Mouse (Mus musculus) lung, embryonic 16.5 days (tissue): ENCODE results near the gene Ptpn7. TPM values are rescaled to one million over a fixed set of nuclear protein-coding genes. Genes with fewer than 3 reads are reported as not detected.
"Not testable (repeated sequence)": the region's sequence is repeated elsewhere in the genome, so short reads cannot be mapped to it uniquely, and the experiment has no call there.

ENCODE experiments used
- ATAC-seq: fragments of 200-750 bp; cut with Nextera tagmentation; 2 replicates; pipeline ENCODE4 v1.8.0; 2017; ENCODE audit warnings: low read depth, mild to moderate bottlenecking, moderate library complexity
- H3K27ac ChIP-seq: fragments of 300-500 bp; sonication (generic); 2 replicates; pipeline ENCODE4 v1.5.1; 2014; ENCODE audit warnings: mild to moderate bottlenecking, control low read depth, low read length
- H3K27me3 ChIP-seq: fragments of 300-500 bp; sonication (generic); 2 replicates; pipeline ENCODE4 v1.6.1; 2014; ENCODE audit warnings: low read depth, low read length, mixed read lengths; ENCODE audit not compliant: control insufficient read depth, insufficient read depth
- H3K36me3 ChIP-seq: fragments of 300-500 bp; sonication (generic); 2 replicates; pipeline ENCODE4 v1.6.1; 2014; ENCODE audit warnings: low read length; ENCODE audit not compliant: control insufficient read depth, insufficient read depth
- H3K4me1 ChIP-seq: fragments of 300-500 bp; sonication (generic); replicated peaks from 2 replicates; pipeline ENCODE4 v1.6.1; 2014; ENCODE audit warnings: low read length, mixed read lengths; ENCODE audit not compliant: control insufficient read depth, insufficient read depth
- H3K4me2 ChIP-seq: fragments of 300-500 bp; sonication (generic); 2 replicates; pipeline ENCODE4 v1.6.1; 2014; ENCODE audit warnings: low read depth, low read length, control low read depth
- H3K4me3 ChIP-seq: fragments of 300-500 bp; sonication (generic); 2 replicates; pipeline ENCODE4 v1.5.1; 2014; ENCODE audit warnings: mild to moderate bottlenecking, low read length, control low read depth
- H3K9ac ChIP-seq: fragments of 300-500 bp; sonication (generic); 2 replicates; pipeline ENCODE4 v1.6.1; 2014; ENCODE audit warnings: low read length, control low read depth
- H3K9me3 ChIP-seq: fragments of 300-500 bp; sonication (generic); 2 replicates; pipeline ENCODE4 v1.6.1; 2016; ENCODE audit warnings: low read length; ENCODE audit not compliant: control insufficient read depth
- WGBS: fragments of 180-500 bp; shearing (Covaris S2); extraction: QIAGEN DNeasy Blood & Tissue Kit; methylation state at CpG from one replicate; pipeline ENCODE4 v1.1.7; 2014; 5-methylcytosine and 5-hydroxymethylcytosine counted together
- polyA plus RNA-seq: library from polyadenylated mRNA; unstranded; fragments of >200 nt; fragmentation: Nextera tagmentation; extraction: Ambion mirVana; gene quantifications from 2 replicates; pipeline ENCODE4 v1.2.1, GENCODE M21; 2015

Ptpn7 gene
- polyA plus RNA-seq, 1 experiment from 2014 or later, result 4.4 TPM

DNA sequence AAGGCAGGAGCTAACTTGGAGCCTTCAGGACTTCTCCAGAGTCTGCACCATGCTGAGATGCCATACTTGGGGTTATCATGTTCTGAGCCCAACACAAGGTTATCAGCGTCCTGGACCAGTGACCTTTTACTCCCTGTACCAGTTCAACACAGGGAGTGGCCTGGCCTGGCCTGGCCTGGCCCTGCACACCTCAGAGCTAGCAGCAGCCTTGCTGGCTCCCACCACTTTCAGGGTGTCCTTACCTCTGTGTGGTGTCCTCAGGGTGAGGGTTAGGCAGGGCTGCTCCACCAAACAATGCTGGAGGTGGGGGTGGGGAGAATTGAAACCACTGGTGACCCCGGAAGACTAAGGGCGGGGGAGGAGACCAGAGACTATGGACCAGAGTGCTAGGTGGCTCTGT is 50.5 kb downstream of the Ptpn7 start:
- Histone ChIP-seq H3K9me3 (no peaks in the 10 kb centered on the region), H3K4me3 (no peak overlapping the region), H3K4me2 (no peak overlapping the region), H3K36me3 (no peaks in the 10 kb centered on the region), H3K27me3 (no peaks in the 10 kb centered on the region), H3K9ac (no peak overlapping the region), H3K27ac (no peak overlapping the region), H3K4me1 (no peaks in the 10 kb centered on the region)
- WGBS, result 57% methylated on average over 3 of the region's 3 CpGs
- ATAC-seq, result 0 out of 2 replicates have a peak, but pooled peaks have one; percentile 36

DNA sequence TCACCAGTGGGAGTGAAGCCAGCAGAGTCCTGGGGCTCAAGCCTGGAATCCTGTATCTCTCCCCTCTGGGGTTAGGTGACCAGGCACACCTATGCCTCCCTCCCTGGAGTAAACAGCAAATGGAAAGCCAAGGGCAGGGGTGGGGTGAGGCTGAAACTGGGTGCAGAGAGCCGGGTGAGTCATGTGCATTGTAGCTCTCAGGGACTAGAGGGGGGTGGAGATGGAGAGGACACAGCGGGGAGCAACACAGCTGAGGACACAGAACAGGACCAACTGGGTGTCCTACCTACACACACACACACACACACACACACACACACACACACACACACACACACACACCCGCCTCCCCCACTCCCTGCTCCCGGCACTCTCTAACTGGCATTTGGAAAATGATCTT is 50.9 kb downstream of the Ptpn7 start:
- Histone ChIP-seq H3K9me3 (no peaks in the 10 kb centered on the region), H3K9ac (no peak overlapping the region), H3K4me2 (no peak overlapping the region), H3K27me3 (no peaks in the 10 kb centered on the region), H3K4me1 (no peaks in the 10 kb centered on the region), H3K4me3 (no peak overlapping the region), H3K36me3 (no peaks in the 10 kb centered on the region), H3K27ac (no peak overlapping the region)
- WGBS, result 58% methylated on average over 4 of the region's 4 CpGs
- peak; percentile 26 for ATAC-seq

DNA sequence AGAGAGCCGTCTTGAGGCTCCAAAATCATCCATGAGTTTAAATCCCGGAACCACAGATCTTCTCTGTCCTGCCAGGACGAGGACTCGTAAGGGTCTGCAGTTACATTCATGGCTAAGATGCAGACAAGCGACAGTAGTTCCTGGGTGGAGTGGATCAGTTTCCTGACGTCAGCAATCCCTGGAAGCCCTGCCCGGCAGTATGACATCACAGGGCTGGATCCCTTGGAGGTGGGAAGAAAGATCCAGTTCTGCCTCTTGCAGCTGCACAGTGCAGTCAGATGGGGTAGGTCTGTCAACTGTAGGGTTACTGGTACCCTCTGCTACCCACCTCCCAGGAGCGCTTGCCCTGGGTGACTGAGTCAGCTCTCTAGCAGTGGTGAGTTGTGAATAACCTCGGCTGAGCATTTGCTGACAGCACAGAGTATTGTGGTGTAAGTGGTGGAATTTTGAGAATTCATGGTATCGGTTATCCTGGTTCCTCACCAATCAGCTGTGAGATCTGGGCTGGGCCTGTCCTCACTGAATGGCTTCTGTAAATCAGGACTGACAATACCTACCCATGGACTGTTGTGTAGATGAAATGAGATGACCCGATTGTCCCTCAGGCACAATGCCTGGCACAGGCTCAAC is 51.6 kb downstream of the Ptpn7 start:
- H3K9ac ChIP-seq, result no peak overlapping the region
- H3K27ac ChIP-seq, result no peak overlapping the region
- ATAC-seq, result 0 out of 2 replicates have a peak, but pooled peaks have one; percentile 23
- no peaks in the 10 kb centered on the region for H3K27me3 ChIP-seq
- no peaks in the 10 kb centered on the region for H3K36me3 ChIP-seq
- H3K4me3 ChIP-seq, result no peak overlapping the region
- H3K4me2 ChIP-seq, result no peak overlapping the region
- 51% methylated on average over 11 of the region's 11 CpGs for WGBS
- no peaks in the 10 kb centered on the region for H3K9me3 ChIP-seq
- H3K4me1 ChIP-seq, result no peaks in the 10 kb centered on the region

DNA sequence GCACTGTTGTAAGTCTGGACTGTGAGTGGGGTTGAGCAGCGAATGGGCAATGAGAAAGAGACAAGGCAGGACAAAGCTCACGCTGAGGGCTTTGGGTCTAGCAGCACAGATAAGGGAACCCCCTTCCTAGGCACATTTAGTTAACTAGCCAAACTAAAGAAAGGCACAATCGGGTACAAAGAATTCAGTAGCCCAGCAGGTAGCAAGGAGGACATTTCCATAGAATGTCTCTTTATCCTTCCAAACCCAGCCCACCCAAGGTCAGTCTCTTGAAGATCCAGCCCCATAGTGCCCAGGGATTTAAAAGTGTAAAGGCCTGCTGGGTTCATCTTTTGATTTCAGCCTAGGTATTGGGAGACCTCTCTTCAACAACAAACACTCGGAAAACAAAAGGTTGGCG is 53.4 kb downstream of the Ptpn7 start:
- no peaks in the 10 kb centered on the region for H3K9me3 ChIP-seq
- H3K4me3 ChIP-seq, result no peak overlapping the region
- H3K4me2 ChIP-seq, result no peak overlapping the region
- H3K36me3 ChIP-seq, result no peaks in the 10 kb centered on the region
- ATAC-seq, result no peak
- WGBS, result 55% methylated on average over 5 of the region's 5 CpGs
- no peaks in the 10 kb centered on the region for H3K27me3 ChIP-seq
- no peaks in the 10 kb centered on the region for H3K4me1 ChIP-seq
- no peak overlapping the region for H3K27ac ChIP-seq
- no peak overlapping the region for H3K9ac ChIP-seq

DNA sequence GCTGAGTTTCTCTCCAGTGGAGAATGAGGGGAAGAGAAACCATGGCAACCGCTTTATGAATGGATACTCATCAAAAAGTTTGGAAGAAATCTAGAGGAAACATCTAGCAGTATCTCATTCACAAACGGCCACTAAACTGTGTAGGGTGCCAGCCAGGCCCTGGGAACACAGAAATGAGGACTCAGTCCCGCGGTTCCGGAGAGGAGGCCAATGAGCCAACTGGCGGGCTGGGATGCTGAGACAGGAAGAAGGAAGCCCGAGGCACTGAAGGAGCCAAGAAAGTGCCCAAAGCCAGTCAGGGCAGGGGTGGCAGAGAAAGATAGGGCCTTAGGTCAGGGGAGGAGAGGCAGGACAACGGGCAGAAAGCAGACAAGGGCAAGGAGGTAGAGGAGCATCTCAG is 53.9 kb downstream of the Ptpn7 start:
- Histone ChIP-seq H3K36me3 (no peaks in the 10 kb centered on the region), H3K27ac (no peak overlapping the region), H3K4me1 (no peaks in the 10 kb centered on the region), H3K9me3 (no peaks in the 10 kb centered on the region), H3K27me3 (no peaks in the 10 kb centered on the region), H3K4me3 (no peak overlapping the region), H3K9ac (no peak overlapping the region), H3K4me2 (no peak overlapping the region)
- ATAC-seq, result no peak
- 38% methylated on average over 8 of the region's 8 CpGs for WGBS

DNA sequence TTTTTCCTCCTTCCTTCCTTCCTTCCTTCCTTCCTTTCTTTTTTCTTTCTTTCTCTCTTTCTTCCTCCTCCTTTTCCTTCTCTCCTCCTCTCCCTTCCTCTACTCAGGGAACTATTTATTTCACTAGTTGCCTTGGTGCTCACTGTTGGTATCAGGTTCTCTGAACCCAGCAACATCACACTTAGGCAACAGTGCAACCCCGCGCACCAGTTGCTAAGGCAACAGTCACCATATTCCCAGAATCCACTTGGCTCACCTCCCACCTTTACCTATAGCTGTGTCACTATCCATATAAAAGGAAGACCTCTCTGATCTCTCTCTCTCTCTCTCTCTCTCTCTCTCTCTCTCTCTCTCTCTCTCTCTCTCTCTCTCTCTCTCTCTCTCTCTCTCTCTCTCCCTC is 54.5 kb downstream of the Ptpn7 start:
- not testable (repeated sequence) for ATAC-seq, H3K27ac ChIP-seq, H3K36me3 ChIP-seq, H3K4me1 ChIP-seq, H3K27me3 ChIP-seq, H3K4me2 ChIP-seq, H3K9me3 ChIP-seq, H3K4me3 ChIP-seq, H3K9ac ChIP-seq
- WGBS, result 26% methylated on average over 2 of the region's 2 CpGs

DNA sequence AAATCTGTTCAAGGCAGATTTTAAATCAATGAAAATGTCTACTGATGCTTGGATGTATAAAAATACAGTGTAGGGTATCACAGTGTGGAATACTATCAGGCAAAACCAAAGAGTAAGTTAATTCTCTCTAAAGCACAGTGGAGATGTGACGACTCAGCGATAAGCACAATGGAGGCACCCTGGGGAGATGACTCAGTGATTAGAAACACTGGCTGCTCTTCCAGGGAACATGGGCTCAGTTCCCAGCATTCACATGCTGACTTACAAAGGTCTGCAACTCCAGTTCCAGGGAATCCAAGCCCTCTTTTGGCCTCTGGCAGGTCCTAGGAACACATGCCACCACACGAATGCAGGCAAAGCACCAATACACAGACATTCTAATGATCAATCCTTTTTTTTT is 55.7 kb downstream of the Ptpn7 start:
- Histone ChIP-seq H3K27me3 (no peaks in the 10 kb centered on the region), H3K4me1 (no peaks in the 10 kb centered on the region), H3K36me3 (no peaks in the 10 kb centered on the region), H3K27ac (no peak overlapping the region), H3K4me3 (no peak overlapping the region), H3K9me3 (no peaks in the 10 kb centered on the region), H3K4me2 (no peak overlapping the region), H3K9ac (no peak overlapping the region)
- 34% methylated on average over 3 of the region's 3 CpGs for WGBS
- ATAC-seq, result no peak

DNA sequence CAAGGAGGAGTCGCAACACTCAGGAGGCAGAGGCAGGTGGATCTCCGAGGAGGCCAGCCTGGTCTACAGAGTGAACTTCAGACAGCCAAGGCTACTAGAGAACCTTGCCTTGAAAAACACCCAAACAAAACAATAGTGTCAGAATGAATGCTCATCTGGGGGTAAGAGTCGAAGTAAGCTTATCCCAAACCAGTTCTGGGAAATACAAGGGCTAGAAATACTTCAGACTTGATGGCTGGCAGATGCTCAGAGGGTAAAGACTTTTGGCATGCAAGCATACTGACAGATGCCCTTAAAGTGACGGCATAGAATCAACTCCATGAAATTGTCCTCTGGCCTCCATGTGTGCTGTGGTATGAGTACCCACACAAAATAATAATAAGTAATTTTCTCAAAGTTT is 56.7 kb downstream of the Ptpn7 start:
- Histone ChIP-seq H3K27me3 (no peaks in the 10 kb centered on the region), H3K9ac (no peak overlapping the region), H3K36me3 (no peaks in the 10 kb centered on the region), H3K27ac (no peak overlapping the region), H3K4me3 (no peak overlapping the region), H3K4me2 (no peak overlapping the region), H3K4me1 (no peaks in the 10 kb centered on the region), H3K9me3 (no peaks in the 10 kb centered on the region)
- 84% methylated on average over 4 of the region's 4 CpGs for WGBS
- ATAC-seq, result no peak

DNA sequence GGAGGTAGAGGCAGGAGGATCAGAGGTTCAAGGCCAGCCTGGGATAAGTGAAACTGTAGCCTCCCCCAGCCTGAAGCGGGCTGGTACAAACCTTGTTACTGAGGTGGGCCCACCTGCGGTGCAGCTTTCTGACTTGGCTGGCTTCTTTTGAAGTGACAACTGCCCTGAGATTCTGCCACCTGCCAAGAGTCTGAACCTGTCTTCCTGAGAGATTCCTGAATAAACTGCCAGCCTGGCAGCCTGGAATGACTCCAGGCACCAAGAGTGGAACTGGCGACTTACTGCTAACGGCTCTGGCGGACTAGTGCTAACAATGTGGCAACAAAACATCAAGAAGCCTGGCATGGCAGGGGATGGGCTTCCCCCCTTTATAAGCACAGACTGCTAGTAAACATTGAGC is 61.8 kb downstream of the Ptpn7 start:
- H3K9ac ChIP-seq, H3K9me3 ChIP-seq, H3K4me1 ChIP-seq, H3K27ac ChIP-seq, H3K27me3 ChIP-seq, H3K4me3 ChIP-seq, ATAC-seq, H3K4me2 ChIP-seq, H3K36me3 ChIP-seq: not testable (repeated sequence)
- WGBS, result 72% methylated on average over 5 of the region's 5 CpGs
